Mouse (Mus musculus) heart, postnatal 0 days (tissue): ENCODE results near the gene Ppat. TPM values are rescaled to one million over a fixed set of nuclear protein-coding genes. Genes with fewer than 3 reads are reported as not detected.

ENCODE experiments used
- ATAC-seq: fragments of 200-750 bp; cut with Nextera tagmentation; 2 replicates; pipeline ENCODE4 v1.8.0; 2017; ENCODE audit warnings: low read depth, moderate number of reproducible peaks, moderate library complexity; ENCODE audit not compliant: insufficient read depth
- DNase-seq: peaks from one replicate; pipeline ENCODE4 v3.0.0-alpha.2; 2016; ENCODE audit warnings: low spot score
- H3K27ac ChIP-seq: fragments of 300-500 bp; sonication (generic); 2 replicates; pipeline ENCODE4 v1.5.1; 2014; ENCODE audit warnings: low read depth, mild to moderate bottlenecking
- H3K27me3 ChIP-seq: fragments of 300-500 bp; sonication (generic); 2 replicates; pipeline ENCODE4 v1.6.1; 2014; ENCODE audit warnings: low read length, mixed read lengths; ENCODE audit not compliant: control insufficient read depth, insufficient read depth
- H3K36me3 ChIP-seq: fragments of 300-500 bp; sonication (generic); replicated peaks from 2 replicates; pipeline ENCODE4 v1.6.1; 2014; ENCODE audit warnings: low read length, mixed read lengths; ENCODE audit not compliant: control insufficient read depth, insufficient read depth
- H3K4me1 ChIP-seq: fragments of 300-500 bp; sonication (generic); 2 replicates; pipeline ENCODE4 v1.6.1; 2014; ENCODE audit warnings: antibody characterized with exemption; ENCODE audit not compliant: control insufficient read depth, insufficient read depth
- H3K4me2 ChIP-seq: fragments of 300-500 bp; sonication (generic); 2 replicates; pipeline ENCODE4 v1.6.1; 2014; ENCODE audit warnings: low read depth, mild to moderate bottlenecking, low read length, moderate library complexity
- H3K4me3 ChIP-seq: fragments of 300-500 bp; sonication (generic); 2 replicates; pipeline ENCODE4 v1.5.1; 2014; ENCODE audit warnings: low read depth, low read length
- H3K9ac ChIP-seq: fragments of 300-500 bp; sonication (generic); replicated peaks from 2 replicates; pipeline ENCODE4 v1.6.1; 2014; ENCODE audit warnings: low read depth, low read length, mixed read lengths
- H3K9me3 ChIP-seq: fragments of 300-500 bp; sonication (generic); replicated peaks from 2 replicates; pipeline ENCODE4 v1.6.1; 2016; ENCODE audit warnings: low read length; ENCODE audit not compliant: control insufficient read depth
- CTCF ChIP-seq: IDR thresholded peaks from 2 replicates; pipeline ENCODE4 v1.5.1; 2016; ENCODE audit warnings: antibody characterized with exemption, control low read depth, low read depth
- EP300 ChIP-seq: IDR thresholded peaks from 2 replicates; pipeline ENCODE4 v1.6.1; 2016; ENCODE audit warnings: antibody characterized with exemption, low read depth
- WGBS: fragments of 180-500 bp; shearing (Covaris S2); extraction: QIAGEN DNeasy Blood & Tissue Kit; methylation state at CpG from one replicate; pipeline ENCODE4 v1.1.7; 2014; 5-methylcytosine and 5-hydroxymethylcytosine counted together
- polyA plus RNA-seq: library from polyadenylated mRNA; unstranded; fragments of >200 nt; fragmentation: Nextera tagmentation; extraction: Ambion mirVana; gene quantifications from 2 replicates; pipeline ENCODE4 v1.2.1, GENCODE M21; 2015
- total RNA-seq: library from RNA; depleted of rRNA; stranded (reverse); fragments of >200 nt; gene quantifications from 2 replicates; pipeline ENCODE4 v1.2.3, GENCODE M21; 2014; ENCODE audit warnings: low replicate concordance; rRNA removed

Ppat gene
- total RNA-seq (15.7 and 16.2 TPM in 2 replicates), polyA plus RNA-seq (20.2 and 24.2 TPM in 2 replicates)

DNA sequence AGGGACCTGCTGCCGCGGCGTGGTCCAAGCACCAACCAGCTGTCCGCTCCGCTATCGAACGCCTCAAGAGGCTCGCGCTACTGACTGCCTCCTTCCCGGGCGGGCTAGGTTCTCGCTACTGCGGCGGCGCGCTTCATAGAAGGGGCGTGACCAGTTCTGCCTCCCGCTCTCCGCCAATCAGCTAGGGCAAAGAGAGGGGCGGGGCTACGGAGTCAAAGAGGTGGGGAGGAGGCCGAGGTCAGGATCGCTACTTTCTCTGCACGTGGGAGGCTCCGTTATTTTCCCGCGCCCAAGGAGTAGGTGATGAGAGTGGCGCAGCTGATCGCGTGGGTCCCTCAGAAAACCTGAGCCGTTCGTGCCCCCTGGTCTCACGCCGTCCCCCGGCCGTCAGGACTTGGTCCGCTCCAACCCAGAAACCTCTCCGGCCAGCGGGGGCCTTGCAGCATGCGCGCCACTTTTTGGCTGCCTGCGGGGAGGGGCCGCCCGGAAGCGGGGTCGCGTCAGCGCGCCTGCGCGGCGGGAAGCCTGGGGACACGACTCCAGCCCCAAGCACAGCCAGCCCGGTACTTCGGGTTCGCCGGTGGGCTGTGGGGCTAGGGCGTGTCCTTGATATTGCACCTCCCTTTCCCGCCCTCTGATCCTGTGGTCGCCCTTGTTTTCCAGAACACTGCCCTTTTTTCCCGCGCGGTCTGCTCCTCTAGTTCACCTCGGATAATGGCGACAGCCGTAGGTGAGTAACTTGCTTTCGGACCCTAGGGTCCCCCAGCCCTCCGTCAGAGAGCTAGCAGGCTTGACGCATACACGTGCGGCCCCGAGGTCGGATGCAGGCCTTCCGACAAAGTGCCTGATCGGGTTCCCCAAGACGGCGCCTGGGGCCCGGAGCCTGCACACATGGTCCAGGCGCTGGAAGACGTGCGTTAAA, at the start of gene Ppat, which contains the start of gene Paics:
TSS of gene Ppat (minus strand) at position 473 of the 922 bp plus-strand sequence.
TSS of gene Paics (plus strand) at position 202 of the 922 bp plus-strand sequence.
- DNase-seq (peak; percentile 100), ATAC-seq (peak; percentile 95)
- TF ChIP-seq CTCF (no peak), EP300 (peak; percentile 57; the same call in 1 of the 2 replicates)
- no peaks in the 10 kb centered on the region for H3K9me3 ChIP-seq
- H3K27ac ChIP-seq, result peak within 1 kb of the TSS; percentile 88
- H3K4me2 ChIP-seq, result peak within 1 kb of the TSS; percentile 81
- WGBS, result under 1% methylated on average over 81 of the region's 81 CpGs
- H3K4me3 ChIP-seq, result peak within 1 kb of the TSS; percentile 93
- peak within 1 kb of the TSS; percentile 74 for H3K9ac ChIP-seq
- H3K36me3 ChIP-seq, result peaks cover 2% of the 10 kb centered on the region
- peaks cover 46% of the 10 kb centered on the region for H3K4me1 ChIP-seq
- no peaks in the 10 kb centered on the region for H3K27me3 ChIP-seq

DNA sequence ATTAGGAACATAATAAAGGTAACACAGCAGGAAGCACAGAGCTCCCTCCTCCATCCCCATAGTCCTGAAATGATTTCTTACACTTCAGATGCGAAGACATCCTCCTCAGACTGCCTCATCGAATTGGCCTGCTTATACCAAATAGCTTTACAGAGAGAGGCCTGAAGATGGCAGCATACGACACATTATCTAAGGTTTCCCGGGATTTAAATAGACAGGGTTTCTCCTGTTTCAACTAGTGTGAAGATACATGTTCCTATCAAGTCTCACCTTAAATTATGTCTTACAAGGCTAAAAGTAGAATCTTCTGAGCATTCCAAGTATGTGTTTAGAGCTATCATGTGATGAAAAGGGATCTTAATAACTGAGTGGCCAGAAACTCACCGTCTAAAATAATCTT, 47.0 kb upstream of the Ppat start:
- Histone ChIP-seq H3K27ac (no peak overlapping the region), H3K4me3 (no peak overlapping the region), H3K9me3 (no peaks in the 10 kb centered on the region), H3K9ac (no peak overlapping the region), H3K36me3 (peaks cover 72% of the 10 kb centered on the region), H3K4me1 (no peaks in the 10 kb centered on the region), H3K4me2 (no peak overlapping the region), H3K27me3 (no peaks in the 10 kb centered on the region)
- TF ChIP-seq CTCF (peak; percentile 66), EP300 (no peak)
- WGBS, result 34% methylated on average over 5 of the region's 5 CpGs
- no peak for ATAC-seq
- DNase-seq, result peak; percentile 56

DNA sequence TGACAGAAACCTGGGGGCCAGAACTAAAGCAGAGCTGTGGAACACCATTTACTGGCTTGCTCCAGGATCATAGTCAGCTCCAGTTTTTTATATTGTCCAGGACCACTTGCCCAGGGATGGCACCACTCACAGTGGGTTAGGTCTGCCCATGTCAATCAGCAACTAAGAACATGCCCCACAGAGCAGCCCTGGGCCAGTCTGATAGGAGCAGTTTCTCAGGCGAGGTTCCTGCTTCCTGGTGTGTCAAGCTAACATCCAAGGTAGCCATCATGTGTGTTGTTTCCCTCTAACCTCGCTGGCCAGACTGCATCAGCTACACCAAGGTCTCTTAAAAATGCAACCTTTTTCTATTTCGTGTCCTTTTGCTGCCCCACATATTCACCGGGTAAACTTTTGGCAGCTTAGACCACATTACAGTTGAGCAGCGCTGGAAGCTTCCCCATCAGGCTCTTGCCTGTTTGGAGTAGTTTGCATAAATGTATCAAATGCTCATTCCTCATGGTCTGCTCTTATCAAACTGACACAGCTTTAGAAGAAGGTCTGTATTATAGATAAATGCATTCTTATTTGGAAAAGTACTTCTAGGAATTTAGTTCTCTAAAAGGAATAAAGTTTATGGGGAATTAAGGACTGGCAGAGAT, 41.9 kb upstream of the Ppat start:
- Histone ChIP-seq H3K9me3 (no peaks in the 10 kb centered on the region), H3K27ac (no peak overlapping the region), H3K4me2 (no peak overlapping the region), H3K9ac (no peak overlapping the region), H3K27me3 (no peaks in the 10 kb centered on the region), H3K4me1 (no peaks in the 10 kb centered on the region), H3K4me3 (no peak overlapping the region), H3K36me3 (peaks cover 86% of the 10 kb centered on the region)
- TF ChIP-seq EP300, result no peak
- no peak for TF ChIP-seq CTCF
- no peak for DNase-seq
- 96% methylated on average over 5 of the region's 5 CpGs for WGBS
- no peak for ATAC-seq

DNA sequence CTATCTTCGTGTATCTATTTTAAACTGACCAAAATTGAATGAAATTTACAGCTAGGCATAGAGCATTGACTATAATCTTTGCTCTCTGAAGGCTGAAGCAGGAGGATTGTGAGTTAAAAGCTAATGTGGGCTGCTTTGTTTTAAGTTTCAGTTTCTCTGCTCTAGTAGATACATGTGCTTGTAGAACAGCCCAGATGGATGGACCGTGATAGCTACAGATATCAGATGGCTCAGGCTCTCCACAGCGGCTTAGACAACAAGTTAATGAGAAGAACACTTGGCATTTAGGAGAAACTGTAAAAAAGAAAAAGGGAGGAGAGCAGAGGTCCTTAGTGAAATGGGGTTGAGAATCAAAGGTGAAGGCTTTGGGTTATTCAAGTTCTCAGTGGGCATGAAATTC, 39.4 kb upstream of the Ppat start:
- DNase-seq (no peak), ATAC-seq (no peak)
- H3K36me3 ChIP-seq, result peaks cover 82% of the 10 kb centered on the region
- no peak overlapping the region for H3K4me3 ChIP-seq
- H3K27ac ChIP-seq, result no peak overlapping the region
- H3K9ac ChIP-seq, result no peak overlapping the region
- 89% methylated on average over 3 of the region's 3 CpGs for WGBS
- no peaks in the 10 kb centered on the region for H3K27me3 ChIP-seq
- H3K4me2 ChIP-seq, result no peak overlapping the region
- no peaks in the 10 kb centered on the region for H3K9me3 ChIP-seq
- no peaks in the 10 kb centered on the region for H3K4me1 ChIP-seq
- TF ChIP-seq EP300 (no peak), CTCF (no peak)

DNA sequence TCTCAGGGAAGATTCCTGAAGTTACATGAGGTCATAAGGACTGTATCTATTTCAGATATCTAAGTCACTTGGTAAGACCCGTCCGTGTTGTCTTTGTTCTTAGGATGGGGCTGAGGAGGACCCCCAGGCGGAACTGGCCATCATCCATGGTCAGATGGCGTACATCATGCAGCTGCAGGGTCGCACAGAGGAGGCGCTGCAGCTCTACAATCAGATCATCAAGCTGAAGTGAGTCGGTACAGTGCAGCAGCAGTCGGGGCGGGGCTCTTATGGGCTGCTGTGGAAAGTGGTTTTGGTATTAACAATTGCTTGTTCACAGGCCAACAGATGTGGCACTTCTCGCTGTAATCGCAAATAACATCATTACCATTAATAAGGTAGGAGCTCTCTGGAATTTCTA, 32.6 kb upstream of the Ppat start:
- TF ChIP-seq CTCF (no peak), EP300 (no peak)
- DNase-seq, result no peak
- WGBS, result 88% methylated on average over 11 of the region's 11 CpGs

More for the DNA sequence above, 32.6 kb upstream of the Ppat start:
- Histone ChIP-seq H3K4me3 (no peak overlapping the region), H3K4me1 (no peaks in the 10 kb centered on the region), H3K9me3 (no peaks in the 10 kb centered on the region), H3K9ac (no peak overlapping the region), H3K27ac (no peak overlapping the region), H3K4me2 (no peak overlapping the region), H3K27me3 (no peaks in the 10 kb centered on the region), H3K36me3 (peaks cover 83% of the 10 kb centered on the region)
- no peak for ATAC-seq
